Mouse (Mus musculus) thymus, postnatal 25 days (tissue): Measurements from ENCODE around the gene Slc41a3.

Experiments used
- DNase-seq: peaks from one replicate; pipeline ENCODE4 v3.0.0; 2022

Slc41a3 gene

GRCm38 (mm10) chr6:90688003-90688402, 83.5 kb downstream of the Slc41a3 start:
- no peak for DNase-seq

GRCm38 (mm10) chr6:90688742-90689141, 84.2 kb downstream of the Slc41a3 start:
- DNase-seq = no peak

GRCm38 (mm10) chr6:90689500-90689899, 85.0 kb downstream of the Slc41a3 start:
- DNase-seq = no peak

- DNase-seq = no peak
These were observed 87.4 kb downstream of the Slc41a3 start for GRCm38 (mm10) chr6:90691935-90692334.

- no peak for DNase-seq
These were observed 87.9 kb downstream of the Slc41a3 start for GRCm38 (mm10) chr6:90692404-90692803.

GRCm38 (mm10) chr6:90695754-90696153, 91.2 kb downstream of the Slc41a3 start:
- no peak for DNase-seq
